Mouse (Mus musculus): ENCODE measurements around the gene Esf1.
"Not testable (repeated sequence)": the region's sequence is repeated elsewhere in the genome, so short reads cannot be mapped to it uniquely, and the experiment has no call there.

Gene Esf1

GRCm38 (mm10) chr2:140170127-140170802 is at the start of gene Esf1, which contains the start of gene Ndufaf5:
Esf1 (minus strand) TSS chr2:140170564.
Ndufaf5 (plus strand) TSS chr2:140170649.
- peak; percentile 99 for DNase-seq (ENCODE audit: low read depth, low spot score)

- DNase-seq (ENCODE audit: low read depth, low spot score), result no peak
These were observed 45.6 kb upstream of the Esf1 start for GRCm38 (mm10) chr2:140215965-140216364.

- no peak for DNase-seq (ENCODE audit: low read depth, low spot score)
These were observed 45.1 kb upstream of the Esf1 start for GRCm38 (mm10) chr2:140215415-140215814.

- no peak for DNase-seq (ENCODE audit: low read depth, low spot score)
These were observed 44.2 kb upstream of the Esf1 start for GRCm38 (mm10) chr2:140214519-140215027.

GRCm38 (mm10) chr2:140203756-140204155 is 33.4 kb upstream of the Esf1 start:
- DNase-seq (ENCODE audit: low read depth, low spot score), result no peak

GRCm38 (mm10) chr2:140202573-140202972 is 32.2 kb upstream of the Esf1 start:
- DNase-seq (ENCODE audit: low read depth, low spot score), result no peak

DNA sequence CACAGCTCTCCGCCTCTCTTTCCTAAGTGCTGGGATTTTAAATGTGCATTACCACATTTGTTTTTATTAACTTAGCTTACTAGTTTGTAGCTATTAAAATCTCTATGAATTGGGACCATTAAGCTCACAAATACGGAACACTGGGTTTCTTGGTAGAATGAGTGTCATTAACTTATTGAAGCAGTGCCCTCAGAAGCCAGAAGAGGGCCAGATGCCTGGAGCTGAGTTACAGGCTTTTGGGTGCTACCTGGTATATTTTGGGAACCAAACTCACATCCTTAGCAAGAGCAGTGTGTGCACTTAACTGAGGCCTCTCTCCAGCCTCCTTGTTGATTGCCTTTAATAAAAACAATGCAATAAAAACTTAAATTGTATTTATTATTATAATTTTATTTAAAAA is 30.3 kb upstream of the Esf1 start:
- peak; percentile 40 for DNase-seq (ENCODE audit: low read depth, low spot score)

GRCm38 (mm10) chr2:140185685-140186210 is 15.4 kb upstream of the Esf1 start:
- peak; percentile 5 for DNase-seq (ENCODE audit: low read depth, low spot score)

DNA sequence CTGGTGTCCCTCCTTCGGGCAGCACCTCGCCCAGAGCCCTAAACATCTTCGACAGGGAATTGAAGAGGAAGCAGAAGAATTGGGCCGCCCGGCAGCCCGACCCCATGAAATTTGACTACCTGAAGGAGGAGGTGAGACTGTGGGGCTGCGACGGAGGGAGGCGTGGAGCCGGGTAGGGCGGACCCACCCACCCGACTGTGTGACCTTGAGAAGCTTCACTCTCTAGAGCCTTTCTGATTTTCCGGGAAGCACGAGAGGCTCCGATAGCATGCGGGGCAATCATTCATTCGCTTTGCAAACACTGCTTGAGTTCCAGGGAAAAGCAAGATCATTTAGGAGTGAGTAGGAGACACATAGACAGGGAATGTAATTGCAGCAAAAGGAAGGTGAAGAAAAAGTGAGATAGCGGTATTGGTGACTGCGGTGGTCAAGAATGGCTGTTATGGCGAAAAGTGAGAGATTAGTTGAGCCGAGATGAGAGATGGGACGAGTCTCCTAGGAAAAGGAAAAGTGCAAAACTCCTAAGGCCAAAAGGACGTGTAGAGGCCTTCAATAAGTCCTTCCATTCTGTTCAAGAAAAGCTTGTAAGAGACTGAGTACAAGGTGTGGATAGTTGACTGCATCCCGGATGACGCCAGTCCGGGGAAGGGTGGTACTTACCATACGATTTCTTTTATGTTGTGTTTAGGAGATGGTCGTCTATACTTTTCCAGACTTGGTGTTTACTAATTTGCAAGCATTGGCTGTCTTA is 614 bp upstream of the Esf1 start:
- DNase-seq (ENCODE audit: low read depth, low spot score), result no peak

GRCm38 (mm10) chr2:140169057-140169456 is 1.3 kb downstream of the Esf1 start:
- peak; percentile 21 for DNase-seq (ENCODE audit: low read depth, low spot score)

- DNase-seq (ENCODE audit: low read depth, low spot score), result no peak
These were observed 7.0 kb downstream of the Esf1 start for GRCm38 (mm10) chr2:140163351-140163854.

- DNase-seq (ENCODE audit: low read depth, low spot score), result peak; percentile 76
These were observed 11.1 kb downstream of the Esf1 start for GRCm38 (mm10) chr2:140159186-140159730.

- DNase-seq (ENCODE audit: low read depth, low spot score), result not testable (repeated sequence)
These were observed 18.6 kb downstream of the Esf1 start, which contains the start of gene Gm17374 for GRCm38 (mm10) chr2:140151743-140152142. Gm17374 (plus strand) TSS chr2:140152043.

DNA sequence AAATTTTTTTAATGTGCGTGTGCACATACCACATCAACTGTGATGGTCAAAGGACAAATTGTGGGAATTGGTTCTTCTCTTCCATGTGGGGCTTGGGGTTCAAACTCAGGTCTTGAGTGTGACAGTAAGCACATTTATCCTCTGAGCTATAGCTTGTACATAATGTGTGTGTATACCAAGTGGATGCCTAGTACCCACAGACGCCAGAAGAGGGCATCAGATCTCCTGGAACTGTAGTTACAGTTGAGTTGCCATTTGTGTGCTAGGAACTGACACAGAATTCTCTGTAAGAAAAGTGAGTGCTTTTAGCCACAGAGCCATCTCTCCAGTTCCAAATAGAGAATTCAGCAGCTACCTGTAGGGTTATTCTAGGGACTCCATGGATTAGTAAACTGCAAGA is 44.8 kb downstream of the Esf1 start:
- DNase-seq (ENCODE audit: low read depth, low spot score), result peak; percentile 28

DNA sequence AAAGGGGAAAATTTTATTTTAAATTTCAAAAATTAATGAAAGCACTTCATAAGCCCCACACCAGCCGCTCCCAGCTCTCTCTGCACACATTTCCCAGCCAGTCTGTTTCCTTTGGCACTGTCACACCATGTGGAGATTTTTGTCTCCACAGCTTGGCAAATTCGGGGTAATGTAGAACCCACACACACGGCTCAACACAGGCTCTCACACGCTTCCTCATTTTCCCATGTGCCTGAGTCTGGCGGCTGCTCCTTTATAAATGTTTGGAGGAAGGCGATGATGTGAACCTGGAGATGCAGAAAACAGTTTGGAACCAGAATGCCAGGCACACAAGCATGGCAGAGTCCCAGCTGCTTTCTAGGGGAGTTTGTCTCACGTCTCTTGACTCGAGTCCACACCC is 56.5 kb downstream of the Esf1 start:
- no peak for DNase-seq (ENCODE audit: low read depth, low spot score)

GRCm38 (mm10) chr2:140108945-140109344 is 61.4 kb downstream of the Esf1 start:
- DNase-seq (ENCODE audit: low read depth, low spot score), result no peak

- peak; percentile 67 for DNase-seq (ENCODE audit: low read depth, low spot score)
These were observed 62.7 kb downstream of the Esf1 start for GRCm38 (mm10) chr2:140107641-140108040.

DNA sequence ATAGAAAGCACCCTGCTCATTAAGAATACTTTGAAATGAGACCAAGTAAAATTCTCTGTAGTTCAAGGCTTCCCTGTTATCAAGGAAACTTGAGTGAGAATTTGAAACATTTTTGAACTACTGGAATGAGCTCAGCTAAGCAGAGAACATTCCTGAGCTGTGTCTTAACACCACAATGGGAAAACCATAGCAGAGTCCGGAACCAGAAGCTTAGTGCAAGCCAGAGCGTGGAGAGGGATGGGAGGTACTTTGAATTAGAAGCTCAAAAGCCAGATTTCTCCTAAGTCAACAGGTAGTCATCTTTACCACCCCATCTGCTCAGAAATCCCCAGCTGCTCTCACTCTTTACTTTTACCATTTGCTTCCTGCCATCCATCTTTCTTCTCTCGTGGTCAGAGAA is 65.4 kb downstream of the Esf1 start:
- DNase-seq (ENCODE audit: low read depth, low spot score), result peak; percentile 72

- DNase-seq (ENCODE audit: low read depth, low spot score), result peak; percentile 88
These were observed 69.6 kb downstream of the Esf1 start for GRCm38 (mm10) chr2:140100551-140101474.

GRCm38 (mm10) chr2:140099971-140100370 is 70.4 kb downstream of the Esf1 start:
- peak; percentile 92 for DNase-seq (ENCODE audit: low read depth, low spot score)

DNA sequence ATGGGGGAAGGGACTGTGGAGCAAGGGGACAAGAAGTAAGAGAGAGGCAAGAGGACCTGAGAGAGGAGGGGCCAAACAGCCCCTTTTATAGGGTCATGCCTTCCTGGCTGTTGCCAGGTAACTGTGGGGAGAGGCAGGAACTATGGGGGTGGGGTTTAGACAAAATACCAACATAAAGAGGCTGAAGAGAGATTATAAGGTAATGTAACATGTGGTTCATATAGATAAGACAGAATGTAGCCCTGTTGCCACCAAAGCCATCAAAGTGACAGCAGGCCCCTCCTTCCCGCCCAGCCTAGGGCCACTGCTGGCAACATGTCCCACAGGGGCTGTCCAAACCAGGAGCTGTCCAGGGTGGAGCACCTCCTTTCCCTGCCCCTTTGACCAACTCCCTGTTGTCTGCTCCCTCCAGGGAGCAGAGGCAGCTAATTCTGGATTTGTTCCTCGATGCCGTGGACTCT is 73.2 kb downstream of the Esf1 start:
- no peak for DNase-seq (ENCODE audit: low read depth, low spot score)
